Mouse (Mus musculus): ENCODE measurements around the gene Oxt. TPM values are rescaled to one million over a fixed set of nuclear protein-coding genes. Genes with fewer than 3 reads are reported as not detected.

Gene Oxt
- polyA plus RNA-seq, 1 experiment from 2014 or later, result not detected

GRCm38 (mm10) chr2:130583902-130584560 lies 8.1 kb downstream of the Oxt start:
- Histone ChIP-seq H3K4me1 (peaks cover 20% of the 10 kb centered on the region), H3K27me3 (ENCODE audit: low read depth, poor library complexity, severe bottlenecking) (peaks cover 56% of the 10 kb centered on the region), H3K36me3 (no peaks in the 10 kb centered on the region), H3K9me3 (replicated peaks) (no peaks in the 10 kb centered on the region), H3K27ac (no peak overlapping the region), H3K4me3 (no peak overlapping the region)
- no peak for DNase-seq (ENCODE audit: low spot score)
- 87% methylated on average over 10 of the region's 10 CpGs for WGBS

GRCm38 (mm10) chr2:130586016-130586415 lies 10.0 kb downstream of the Oxt start:
- Histone ChIP-seq H3K27me3 (ENCODE audit: low read depth, poor library complexity, severe bottlenecking) (peaks cover 36% of the 10 kb centered on the region), H3K36me3 (peaks cover 11% of the 10 kb centered on the region), H3K4me1 (peaks cover 11% of the 10 kb centered on the region), H3K9me3 (replicated peaks) (no peaks in the 10 kb centered on the region), H3K4me3 (no peak overlapping the region), H3K27ac (no peak overlapping the region)
- no peak for DNase-seq (ENCODE audit: low spot score)
- WGBS, result 86% methylated on average over 6 of the region's 6 CpGs

GRCm38 (mm10) chr2:130588373-130588772 lies 12.4 kb downstream of the Oxt start:
- Histone ChIP-seq H3K27me3 (ENCODE audit: low read depth, poor library complexity, severe bottlenecking) (peaks cover 12% of the 10 kb centered on the region), H3K4me3 (no peak overlapping the region), H3K27ac (no peak overlapping the region), H3K36me3 (peaks cover 32% of the 10 kb centered on the region), H3K4me1 (no peaks in the 10 kb centered on the region), H3K9me3 (replicated peaks) (no peaks in the 10 kb centered on the region)
- 90% methylated on average over 2 of the region's 2 CpGs for WGBS
- no peak for DNase-seq (ENCODE audit: low spot score)

- no peak overlapping the region for H3K4me3 ChIP-seq
- no peaks in the 10 kb centered on the region for H3K9me3 ChIP-seq (replicated peaks)
- H3K27ac ChIP-seq, result no peak overlapping the region
- H3K4me1 ChIP-seq, result no peaks in the 10 kb centered on the region
- H3K27me3 ChIP-seq (ENCODE audit: low read depth, poor library complexity, severe bottlenecking), result peaks cover 6% of the 10 kb centered on the region; the same call in 1 of the 2 replicates
- peaks cover 39% of the 10 kb centered on the region for H3K36me3 ChIP-seq
- DNase-seq (ENCODE audit: low spot score), result no peak
- 81% methylated on average over 4 of the region's 4 CpGs for WGBS
These were observed 13.2 kb downstream of the Oxt start for GRCm38 (mm10) chr2:130589157-130589556.

GRCm38 (mm10) chr2:130589761-130590160 lies 13.8 kb downstream of the Oxt start:
- H3K27me3 ChIP-seq (ENCODE audit: low read depth, poor library complexity, severe bottlenecking), result no peaks in the 10 kb centered on the region
- no peaks in the 10 kb centered on the region for H3K4me1 ChIP-seq
- peaks cover 43% of the 10 kb centered on the region for H3K36me3 ChIP-seq
- WGBS, result 91% methylated on average over 2 of the region's 2 CpGs
- no peak overlapping the region for H3K27ac ChIP-seq
- no peaks in the 10 kb centered on the region for H3K9me3 ChIP-seq (replicated peaks)
- H3K4me3 ChIP-seq, result no peak overlapping the region
- no peak for DNase-seq (ENCODE audit: low spot score)

- no peaks in the 10 kb centered on the region for H3K9me3 ChIP-seq (replicated peaks)
- WGBS, result 95% methylated on average over 2 of the region's 2 CpGs
- H3K27me3 ChIP-seq (ENCODE audit: low read depth, poor library complexity, severe bottlenecking), result no peaks in the 10 kb centered on the region
- DNase-seq (ENCODE audit: low spot score), result no peak
- peaks cover 55% of the 10 kb centered on the region for H3K36me3 ChIP-seq
- no peak overlapping the region for H3K4me3 ChIP-seq
- no peak overlapping the region for H3K27ac ChIP-seq
- no peaks in the 10 kb centered on the region for H3K4me1 ChIP-seq
These were observed 15.0 kb downstream of the Oxt start for GRCm38 (mm10) chr2:130591016-130591415.

GRCm38 (mm10) chr2:130595596-130595995 lies 19.6 kb downstream of the Oxt start:
- Histone ChIP-seq H3K4me1 (no peaks in the 10 kb centered on the region), H3K9me3 (replicated peaks) (no peaks in the 10 kb centered on the region), H3K4me3 (no peak overlapping the region), H3K36me3 (peaks cover 93% of the 10 kb centered on the region), H3K27me3 (ENCODE audit: low read depth, poor library complexity, severe bottlenecking) (no peaks in the 10 kb centered on the region), H3K27ac (no peak overlapping the region)
- DNase-seq (ENCODE audit: low spot score), result no peak
- WGBS, result 93% methylated on average over 1 of the region's 1 CpGs

GRCm38 (mm10) chr2:130597601-130598010 lies 21.6 kb downstream of the Oxt start:
- Histone ChIP-seq H3K9me3 (replicated peaks) (no peaks in the 10 kb centered on the region), H3K4me1 (no peaks in the 10 kb centered on the region), H3K27ac (no peak overlapping the region), H3K36me3 (peaks cover 93% of the 10 kb centered on the region), H3K27me3 (ENCODE audit: low read depth, poor library complexity, severe bottlenecking) (no peaks in the 10 kb centered on the region), H3K4me3 (no peak overlapping the region)
- 31% methylated on average over 1 of the region's 1 CpGs for WGBS
- DNase-seq (ENCODE audit: low spot score), result no peak

- 83% methylated on average over 3 of the region's 3 CpGs for WGBS
- peaks cover 93% of the 10 kb centered on the region for H3K36me3 ChIP-seq
- no peaks in the 10 kb centered on the region for H3K27me3 ChIP-seq (ENCODE audit: low read depth, poor library complexity, severe bottlenecking)
- H3K4me3 ChIP-seq, result no peak overlapping the region
- H3K4me1 ChIP-seq, result no peaks in the 10 kb centered on the region
- no peaks in the 10 kb centered on the region for H3K9me3 ChIP-seq (replicated peaks)
- DNase-seq (ENCODE audit: low spot score), result no peak
- H3K27ac ChIP-seq, result no peak overlapping the region
These were observed 22.4 kb downstream of the Oxt start for GRCm38 (mm10) chr2:130598399-130598798.

- Histone ChIP-seq H3K4me1 (no peaks in the 10 kb centered on the region), H3K9me3 (replicated peaks) (no peaks in the 10 kb centered on the region), H3K4me3 (no peak overlapping the region), H3K27ac (no peak overlapping the region), H3K27me3 (ENCODE audit: low read depth, poor library complexity, severe bottlenecking) (no peaks in the 10 kb centered on the region), H3K36me3 (peaks cover 83% of the 10 kb centered on the region)
- 92% methylated on average over 4 of the region's 4 CpGs for WGBS
- DNase-seq (ENCODE audit: low spot score), result no peak
These were observed 26.2 kb downstream of the Oxt start for GRCm38 (mm10) chr2:130602195-130602594.

- no peaks in the 10 kb centered on the region for H3K27me3 ChIP-seq (ENCODE audit: low read depth, poor library complexity, severe bottlenecking)
- peaks cover 70% of the 10 kb centered on the region for H3K36me3 ChIP-seq
- no peak overlapping the region for H3K4me3 ChIP-seq
- DNase-seq (ENCODE audit: low spot score), result no peak
- H3K9me3 ChIP-seq (replicated peaks), result no peaks in the 10 kb centered on the region
- H3K27ac ChIP-seq, result no peak overlapping the region
- no peaks in the 10 kb centered on the region for H3K4me1 ChIP-seq
- WGBS, result 59% methylated on average over 3 of the region's 3 CpGs
These were observed 37.1 kb downstream of the Oxt start for GRCm38 (mm10) chr2:130613091-130613490.

- H3K9me3 ChIP-seq (replicated peaks), result no peaks in the 10 kb centered on the region
- DNase-seq (ENCODE audit: low spot score), result no peak
- 94% methylated on average over 7 of the region's 7 CpGs for WGBS
- peaks cover 89% of the 10 kb centered on the region for H3K36me3 ChIP-seq
- H3K27ac ChIP-seq, result no peak overlapping the region
- no peaks in the 10 kb centered on the region for H3K27me3 ChIP-seq (ENCODE audit: low read depth, poor library complexity, severe bottlenecking)
- H3K4me1 ChIP-seq, result no peaks in the 10 kb centered on the region
- H3K4me3 ChIP-seq, result no peak overlapping the region
These were observed 43.0 kb downstream of the Oxt start for GRCm38 (mm10) chr2:130618972-130619371.

Measured in limb, embryonic 10.5 days (tissue).